Mouse (Mus musculus): ENCODE results near the gene Snx27. TPM values are rescaled to one million over a fixed set of nuclear protein-coding genes. Genes with fewer than 3 reads are reported as not detected.

The Snx27 gene
- 10 to 100 TPM; 12.2 to 17.5 (median 16.6) TPM for polyA plus RNA-seq (2017; shearing (Covaris generic))

- peak; percentile 91 for ATAC-seq
Measured at GRCm38 (mm10) chr3:94582456-94582891, at the start of gene Snx27. TSS of gene Snx27 (minus strand) at chr3:94582716.

- ATAC-seq, result no peak
Measured at GRCm38 (mm10) chr3:94629876-94630275, 47.4 kb upstream of the Snx27 start.

GRCm38 (mm10) chr3:94628712-94629111 is 46.2 kb upstream of the Snx27 start:
- ATAC-seq, result no peak

- ATAC-seq, result no peak
Measured at GRCm38 (mm10) chr3:94624281-94624680, 41.8 kb upstream of the Snx27 start.

- ATAC-seq, result no peak
Measured at GRCm38 (mm10) chr3:94622550-94622949, 40.0 kb upstream of the Snx27 start.

- no peak for ATAC-seq
Measured at GRCm38 (mm10) chr3:94621740-94622507, 39.4 kb upstream of the Snx27 start.

- no peak for ATAC-seq
Measured at GRCm38 (mm10) chr3:94616717-94617116, 34.2 kb upstream of the Snx27 start.

GRCm38 (mm10) chr3:94613258-94613878 is 30.9 kb upstream of the Snx27 start:
- ATAC-seq, result no peak

GRCm38 (mm10) chr3:94612274-94612673 is 29.8 kb upstream of the Snx27 start:
- ATAC-seq, result no peak

GRCm38 (mm10) chr3:94611834-94612233 is 29.3 kb upstream of the Snx27 start:
- ATAC-seq, result no peak

- no peak for ATAC-seq
Measured at GRCm38 (mm10) chr3:94611343-94611742, 28.8 kb upstream of the Snx27 start.

GRCm38 (mm10) chr3:94610581-94610980 is 28.1 kb upstream of the Snx27 start:
- no peak for ATAC-seq

GRCm38 (mm10) chr3:94609621-94610020 is 27.1 kb upstream of the Snx27 start:
- no peak for ATAC-seq

- ATAC-seq, result peak; percentile 56
Measured at GRCm38 (mm10) chr3:94601959-94602358, 19.4 kb upstream of the Snx27 start.

- ATAC-seq, result no peak
Measured at GRCm38 (mm10) chr3:94597224-94597779, 14.8 kb upstream of the Snx27 start.

- ATAC-seq, result no peak
Measured at GRCm38 (mm10) chr3:94595871-94596287, 13.4 kb upstream of the Snx27 start.

GRCm38 (mm10) chr3:94591066-94591465 is 8.6 kb upstream of the Snx27 start:
- peak; percentile 60 for ATAC-seq

GRCm38 (mm10) chr3:94587962-94588361 is 5.4 kb upstream of the Snx27 start:
- ATAC-seq, result no peak

- no peak for ATAC-seq
Measured at GRCm38 (mm10) chr3:94582944-94583343, 428 bp upstream of the Snx27 start.

- peak; percentile 78 for ATAC-seq
Measured at GRCm38 (mm10) chr3:94581793-94582455, 592 bp downstream of the Snx27 start.

- ATAC-seq, result no peak
Measured at GRCm38 (mm10) chr3:94581138-94581780, 1.3 kb downstream of the Snx27 start.

GRCm38 (mm10) chr3:94574506-94574905 is 8.0 kb downstream of the Snx27 start:
- ATAC-seq, result no peak

- no peak for ATAC-seq
Measured at GRCm38 (mm10) chr3:94567242-94567641, 15.3 kb downstream of the Snx27 start.
